Mouse (Mus musculus) heart, embryonic 15.5 days (tissue): Measurements from ENCODE around the gene Gria2. TPM values are rescaled to one million over a fixed set of nuclear protein-coding genes. Genes with fewer than 3 reads are reported as not detected.

Experiments
- ATAC-seq: fragments of 200-750 bp; cut with Nextera tagmentation; replicated peaks from 2 replicates; pipeline ENCODE4 v1.8.0; 2017; ENCODE audit warnings: low read depth, moderate TSS enrichment; ENCODE audit not compliant: insufficient number of reproducible peaks, insufficient read depth, low FRiP score
- H3K27ac ChIP-seq: fragments of 300-500 bp; sonication (generic); 2 replicates; pipeline ENCODE4 v1.5.1; 2015; ENCODE audit warnings: mild to moderate bottlenecking, inconsistent platforms
- H3K27me3 ChIP-seq: fragments of 300-500 bp; sonication (generic); 2 replicates; pipeline ENCODE4 v1.6.1; 2015; ENCODE audit warnings: inconsistent platforms
- H3K36me3 ChIP-seq: fragments of 300-500 bp; sonication (generic); 2 replicates; pipeline ENCODE4 v1.6.1; 2015; ENCODE audit warnings: mild to moderate bottlenecking, inconsistent platforms
- H3K4me1 ChIP-seq: fragments of 300-500 bp; sonication (generic); replicated peaks from 2 replicates; pipeline ENCODE4 v1.6.1; 2015; ENCODE audit warnings: inconsistent platforms
- H3K4me2 ChIP-seq: fragments of 300-500 bp; sonication (generic); 2 replicates; pipeline ENCODE4 v1.6.1; 2015; ENCODE audit warnings: inconsistent platforms, mild to moderate bottlenecking, moderate library complexity
- H3K4me3 ChIP-seq: fragments of 300-500 bp; sonication (generic); 2 replicates; pipeline ENCODE4 v1.5.1; 2015; ENCODE audit warnings: mild to moderate bottlenecking, inconsistent platforms
- H3K9ac ChIP-seq: fragments of 300-500 bp; sonication (generic); 2 replicates; pipeline ENCODE4 v1.6.1; 2015; ENCODE audit warnings: mild to moderate bottlenecking, inconsistent platforms
- H3K9me3 ChIP-seq: fragments of 300-500 bp; sonication (generic); replicated peaks from 2 replicates; pipeline ENCODE4 v1.6.1; 2016; ENCODE audit warnings: inconsistent platforms
- WGBS: fragments of 180-500 bp; shearing (Covaris S2); methylation state at CpG from one replicate; pipeline ENCODE4 v1.1.7; 2015; ENCODE audit warnings: mixed read lengths; 5-methylcytosine and 5-hydroxymethylcytosine counted together
- polyA plus RNA-seq: library from polyadenylated mRNA; unstranded; fragments of >200 nt; fragmentation: Nextera tagmentation; extraction: Ambion mirVana; gene quantifications from 2 replicates; pipeline ENCODE4 v1.2.1, GENCODE M21; 2015

Gene Gria2
- 0.81 and 1.1 TPM in 2 replicates for polyA plus RNA-seq

GRCm38 (mm10) chr3:80802596-80803081 lies at the start of gene Gria2:
TSS of gene Gria2 (minus strand) at chr3:80802835.
- H3K27me3 ChIP-seq = peaks cover 27% of the 10 kb centered on the region
- 2% methylated on average over 20 of the region's 35 CpGs for WGBS
- H3K9ac ChIP-seq = no peak within 1 kb of the TSS
- no peaks in the 10 kb centered on the region for H3K36me3 ChIP-seq
- peak; percentile 87 for ATAC-seq
- H3K27ac ChIP-seq = no peak within 1 kb of the TSS
- peak within 1 kb of the TSS; percentile 82 for H3K4me2 ChIP-seq
- H3K9me3 ChIP-seq = no peaks in the 10 kb centered on the region
- peaks cover 16% of the 10 kb centered on the region for H3K4me1 ChIP-seq
- H3K4me3 ChIP-seq = peak within 1 kb of the TSS; percentile 46

DNA sequence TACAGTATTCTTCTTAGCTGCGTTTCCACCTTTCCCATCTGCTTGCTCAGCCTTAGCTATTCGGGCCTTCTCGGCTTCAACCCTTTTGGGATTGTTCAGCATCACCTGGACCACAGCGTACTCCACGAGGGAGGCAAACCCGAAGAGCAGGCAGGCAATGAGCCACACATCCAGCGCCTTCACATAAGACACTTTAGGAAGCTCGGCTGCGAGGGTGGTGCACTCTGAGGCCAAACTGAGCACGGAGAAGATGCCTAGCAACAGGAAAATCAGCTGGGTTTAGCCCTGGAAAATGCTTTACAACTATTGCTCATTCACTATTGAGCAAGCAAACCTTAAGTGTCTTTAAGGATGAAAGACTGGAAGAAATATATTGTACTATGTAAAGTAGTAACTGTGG lies 48.3 kb upstream of the Gria2 start:
- ATAC-seq = no peak
- no peak overlapping the region for H3K4me3 ChIP-seq
- H3K27me3 ChIP-seq = no peaks in the 10 kb centered on the region
- H3K9ac ChIP-seq = no peak overlapping the region
- no peak overlapping the region for H3K27ac ChIP-seq
- no peaks in the 10 kb centered on the region for H3K4me1 ChIP-seq
- no peaks in the 10 kb centered on the region for H3K9me3 ChIP-seq
- 79% methylated on average over 10 of the region's 10 CpGs for WGBS
- H3K36me3 ChIP-seq = no peaks in the 10 kb centered on the region
- no peak overlapping the region for H3K4me2 ChIP-seq

DNA sequence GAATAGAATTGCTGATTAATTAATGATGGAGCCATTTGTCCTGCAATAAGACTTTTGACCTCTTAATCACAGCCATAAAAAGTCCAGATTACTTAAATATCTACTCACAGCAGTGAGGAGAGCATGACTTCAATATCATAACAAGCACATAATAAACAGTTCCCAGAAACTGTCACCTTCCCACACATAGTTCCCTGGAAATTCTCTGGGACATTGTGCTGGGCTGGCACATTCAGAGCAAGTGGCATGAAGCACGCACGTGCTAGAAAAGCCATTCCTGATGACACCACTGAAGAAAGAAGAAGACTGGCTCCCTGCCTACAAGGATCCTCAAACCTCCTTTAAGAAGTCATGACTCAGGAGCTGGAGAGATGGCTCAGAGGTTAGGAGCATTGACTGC lies 43.0 kb upstream of the Gria2 start:
- no peaks in the 10 kb centered on the region for H3K4me1 ChIP-seq
- H3K36me3 ChIP-seq = no peaks in the 10 kb centered on the region
- no peak overlapping the region for H3K4me3 ChIP-seq
- no peaks in the 10 kb centered on the region for H3K9me3 ChIP-seq
- no peak overlapping the region for H3K4me2 ChIP-seq
- H3K27me3 ChIP-seq = no peaks in the 10 kb centered on the region
- no peak for ATAC-seq
- H3K27ac ChIP-seq = no peak overlapping the region
- 68% methylated on average over 2 of the region's 2 CpGs for WGBS
- no peak overlapping the region for H3K9ac ChIP-seq

- H3K9ac ChIP-seq = no peak overlapping the region
- H3K27me3 ChIP-seq = no peaks in the 10 kb centered on the region
- no peaks in the 10 kb centered on the region for H3K4me1 ChIP-seq
- no peak for ATAC-seq
- H3K4me3 ChIP-seq = no peak overlapping the region
- 82% methylated on average over 5 of the region's 5 CpGs for WGBS
- no peaks in the 10 kb centered on the region for H3K9me3 ChIP-seq
- no peaks in the 10 kb centered on the region for H3K36me3 ChIP-seq
- H3K4me2 ChIP-seq = no peak overlapping the region
- no peak overlapping the region for H3K27ac ChIP-seq
These were observed 37.2 kb upstream of the Gria2 start for GRCm38 (mm10) chr3:80839845-80840244.

DNA sequence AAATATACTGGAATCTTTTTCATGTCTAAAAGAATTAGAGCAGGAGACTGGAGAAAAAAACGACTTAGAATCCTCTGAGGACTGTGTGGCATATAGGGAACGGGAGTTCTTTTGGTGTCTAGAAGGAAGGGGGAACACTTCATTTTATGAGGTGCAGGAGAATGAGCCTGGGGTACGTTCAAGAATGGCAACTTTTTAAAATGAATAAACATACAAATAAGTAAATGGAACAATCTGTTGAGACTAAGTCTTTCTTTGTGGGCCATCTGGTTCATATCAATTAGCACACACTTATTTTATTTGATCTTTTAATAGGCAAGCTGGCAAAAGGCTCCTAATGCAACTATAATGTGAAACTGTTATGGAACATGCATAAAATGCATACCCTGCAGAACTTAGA lies 34.9 kb upstream of the Gria2 start:
- no peaks in the 10 kb centered on the region for H3K9me3 ChIP-seq
- H3K4me1 ChIP-seq = no peaks in the 10 kb centered on the region
- no peak overlapping the region for H3K4me3 ChIP-seq
- H3K27ac ChIP-seq = no peak overlapping the region
- ATAC-seq = no peak
- no peak overlapping the region for H3K9ac ChIP-seq
- H3K36me3 ChIP-seq = no peaks in the 10 kb centered on the region
- no peaks in the 10 kb centered on the region for H3K27me3 ChIP-seq
- H3K4me2 ChIP-seq = no peak overlapping the region
- WGBS = 43% methylated on average over 3 of the region's 3 CpGs

DNA sequence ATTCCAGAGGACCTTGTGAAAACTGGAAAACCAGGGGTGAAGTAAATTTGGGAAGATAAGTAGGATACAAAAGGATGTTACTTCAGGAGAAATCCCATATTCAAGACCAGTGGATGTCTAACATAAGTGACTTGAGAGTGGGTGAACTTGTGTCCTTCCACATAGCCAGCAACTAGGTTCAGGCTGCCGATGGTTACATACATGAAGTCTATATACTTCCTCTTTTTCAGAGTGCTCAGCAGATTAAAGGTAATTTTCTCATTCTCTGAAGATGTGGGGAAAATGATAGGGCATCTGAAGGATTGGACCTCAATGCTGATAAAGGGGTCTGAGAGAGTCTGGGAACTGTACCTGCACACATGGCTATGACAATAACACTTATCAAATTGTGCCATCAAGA lies 21.3 kb upstream of the Gria2 start:
- WGBS = 88% methylated on average over 1 of the region's 1 CpGs
- no peaks in the 10 kb centered on the region for H3K36me3 ChIP-seq
- no peaks in the 10 kb centered on the region for H3K4me1 ChIP-seq

GRCm38 (mm10) chr3:80818619-80819018 lies 16.0 kb upstream of the Gria2 start:
- no peak overlapping the region for H3K4me3 ChIP-seq
- H3K9ac ChIP-seq = no peak overlapping the region
- ATAC-seq = no peak
- WGBS = 80% methylated on average over 1 of the region's 1 CpGs
- H3K27ac ChIP-seq = no peak overlapping the region
- no peaks in the 10 kb centered on the region for H3K9me3 ChIP-seq
- H3K4me1 ChIP-seq = no peaks in the 10 kb centered on the region
- no peaks in the 10 kb centered on the region for H3K27me3 ChIP-seq
- no peak overlapping the region for H3K4me2 ChIP-seq
- no peaks in the 10 kb centered on the region for H3K36me3 ChIP-seq

More for the DNA sequence above, 21.3 kb upstream of the Gria2 start:
- Histone ChIP-seq H3K4me2 (no peak overlapping the region), H3K9ac (no peak overlapping the region), H3K27ac (no peak overlapping the region), H3K9me3 (no peaks in the 10 kb centered on the region), H3K27me3 (no peaks in the 10 kb centered on the region), H3K4me3 (no peak overlapping the region)
- no peak for ATAC-seq

- H3K27ac ChIP-seq = no peak overlapping the region
- no peaks in the 10 kb centered on the region for H3K36me3 ChIP-seq
- ATAC-seq = no peak
- no peaks in the 10 kb centered on the region for H3K4me1 ChIP-seq
- no peak overlapping the region for H3K4me2 ChIP-seq
- no peaks in the 10 kb centered on the region for H3K9me3 ChIP-seq
- no peaks in the 10 kb centered on the region for H3K27me3 ChIP-seq
- H3K4me3 ChIP-seq = no peak overlapping the region
- no peak overlapping the region for H3K9ac ChIP-seq
These were observed 11.1 kb upstream of the Gria2 start for GRCm38 (mm10) chr3:80813734-80814133.

DNA sequence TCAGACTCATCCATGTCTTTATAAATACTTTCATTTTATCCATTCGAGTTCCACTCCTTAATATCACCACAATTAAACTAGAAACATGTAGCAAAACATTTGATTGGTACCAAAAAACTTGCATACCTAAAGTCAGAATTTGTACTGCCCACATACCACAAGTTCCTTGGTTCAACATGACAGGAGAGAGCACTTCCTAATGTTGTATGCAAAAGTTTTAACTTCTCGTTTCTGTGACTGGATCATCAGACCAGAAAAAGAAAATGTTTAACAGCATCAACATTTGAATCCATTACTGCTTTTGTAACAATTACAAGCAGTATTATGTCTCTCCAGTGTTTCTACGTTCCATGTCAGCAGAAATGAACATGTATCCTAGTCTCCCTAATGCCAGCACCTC lies 9.6 kb upstream of the Gria2 start:
- H3K27ac ChIP-seq = no peak overlapping the region
- H3K27me3 ChIP-seq = no peaks in the 10 kb centered on the region
- H3K9me3 ChIP-seq = no peaks in the 10 kb centered on the region
- 70% methylated on average over 3 of the region's 3 CpGs for WGBS
- H3K36me3 ChIP-seq = no peaks in the 10 kb centered on the region
- no peaks in the 10 kb centered on the region for H3K4me1 ChIP-seq
- no peak overlapping the region for H3K9ac ChIP-seq
- no peak for ATAC-seq
- H3K4me2 ChIP-seq = no peak overlapping the region
- H3K4me3 ChIP-seq = no peak overlapping the region

DNA sequence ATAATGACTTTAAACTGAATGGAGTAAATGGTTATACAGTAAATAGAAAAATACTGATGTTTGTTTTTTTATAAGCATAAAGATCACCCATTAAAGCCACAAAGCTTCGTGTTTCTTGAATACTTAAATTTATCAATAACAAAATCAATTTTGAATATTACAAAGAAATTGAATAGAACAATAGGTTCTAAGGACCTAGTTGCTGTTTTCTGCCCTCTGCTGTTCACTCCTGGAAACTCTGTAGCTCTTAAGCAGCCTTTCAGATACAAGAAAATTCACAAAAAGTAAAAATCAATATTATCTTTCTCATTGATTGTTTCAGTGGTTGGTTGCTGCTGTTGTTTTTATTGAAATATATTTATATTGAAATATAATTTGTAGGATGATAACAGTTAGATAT lies 2.7 kb upstream of the Gria2 start:
- Histone ChIP-seq H3K36me3 (no peaks in the 10 kb centered on the region), H3K27me3 (peaks cover 24% of the 10 kb centered on the region), H3K4me2 (no peak overlapping the region), H3K9me3 (no peaks in the 10 kb centered on the region), H3K9ac (no peak overlapping the region), H3K4me1 (peaks cover 14% of the 10 kb centered on the region), H3K4me3 (no peak overlapping the region), H3K27ac (no peak overlapping the region)
- no peak for ATAC-seq
- WGBS = 6% methylated on average over 1 of the region's 1 CpGs

GRCm38 (mm10) chr3:80803811-80804210 lies 1.2 kb upstream of the Gria2 start:
- ATAC-seq = no peak
- WGBS = 53% methylated on average over 1 of the region's 1 CpGs
- H3K27me3 ChIP-seq = peaks cover 27% of the 10 kb centered on the region
- H3K4me3 ChIP-seq = no peak overlapping the region
- no peak overlapping the region for H3K4me2 ChIP-seq
- no peaks in the 10 kb centered on the region for H3K9me3 ChIP-seq
- peaks cover 16% of the 10 kb centered on the region for H3K4me1 ChIP-seq
- H3K9ac ChIP-seq = no peak overlapping the region
- no peak overlapping the region for H3K27ac ChIP-seq
- H3K36me3 ChIP-seq = no peaks in the 10 kb centered on the region

DNA sequence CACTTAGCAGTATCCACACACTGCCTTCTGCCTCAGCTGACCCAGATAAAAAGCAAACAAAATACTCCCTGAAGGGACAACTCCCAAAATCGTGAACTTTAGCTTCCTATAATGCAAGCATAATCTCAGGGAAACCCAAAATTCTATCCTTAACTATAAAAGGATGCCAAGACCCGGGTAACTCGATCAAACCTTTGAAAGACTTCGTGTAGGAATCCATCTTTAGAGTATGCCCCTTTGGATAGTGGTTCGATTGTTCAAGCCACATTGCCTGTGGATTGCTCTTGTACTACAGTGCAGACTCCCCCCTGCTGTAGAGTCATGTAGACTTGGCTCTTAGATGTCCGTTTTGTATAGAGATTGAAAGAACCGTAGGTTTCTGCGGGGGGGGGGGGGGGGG lies 576 bp upstream of the Gria2 start:
- H3K4me3 ChIP-seq = no peak overlapping the region
- H3K27ac ChIP-seq = no peak overlapping the region
- H3K27me3 ChIP-seq = peaks cover 27% of the 10 kb centered on the region
- no peak overlapping the region for H3K9ac ChIP-seq
- WGBS = 61% methylated on average over 8 of the region's 8 CpGs
- no peak for ATAC-seq
- peaks cover 16% of the 10 kb centered on the region for H3K4me1 ChIP-seq
- no peaks in the 10 kb centered on the region for H3K9me3 ChIP-seq
- no peaks in the 10 kb centered on the region for H3K36me3 ChIP-seq
- H3K4me2 ChIP-seq = no peak overlapping the region
